In the genomic region with DNA sequence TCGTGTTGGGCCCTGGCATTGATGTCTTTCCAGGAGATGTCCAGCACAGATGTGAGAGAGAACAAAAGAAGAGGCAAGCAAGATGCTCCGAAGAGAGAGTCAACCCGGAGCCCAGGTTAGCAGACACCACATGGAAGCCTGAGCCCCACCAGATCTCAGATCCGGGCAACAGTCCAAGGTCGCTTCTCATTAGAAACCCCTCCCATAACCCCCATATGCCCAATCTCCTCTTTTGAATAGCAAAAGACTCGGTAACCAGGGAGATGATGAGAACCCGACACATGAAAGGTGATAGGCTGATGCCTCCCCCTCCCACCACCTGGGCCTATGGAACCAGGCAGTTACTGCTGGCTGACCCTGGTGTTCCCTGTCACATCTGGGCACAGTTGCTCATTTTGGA, we compare ENCODE assay signal across 25 mouse cellular contexts.
DNase-seq lines count a peak whose midpoint lies in the region; ATAC-seq and TF ChIP-seq lines count a peak whose summit lies in the region.
"Had no signal": no experiment of that assay in that cellular context is flagged by ENCODE, and none has a peak within 500 bp of the region (broad histone marks: within the 10 kb centered on the region; RNA-seq: fewer than 3 reads in every experiment).

No protein-coding gene starts in this region.

- H3K27me3 ChIP-seq in forebrain, embryonic 14.5 days (replicated peaks; ENCODE audit: control insufficient read depth, insufficient read depth, low read length) = no peaks in the 10 kb centered on the region
- no peaks in the 10 kb centered on the region for H3K27me3 ChIP-seq in forebrain, postnatal 0 days (ENCODE audit: insufficient read depth, low read length)
- no peaks in the 10 kb centered on the region for H3K27me3 ChIP-seq in midbrain, embryonic 14.5 days (ENCODE audit: control insufficient read depth, insufficient read depth, low read length)
- H3K27me3 ChIP-seq in midbrain, embryonic 10.5 days (ENCODE audit: low read depth, poor library complexity, severe bottlenecking) = no peaks in the 10 kb centered on the region
- H3K27me3 ChIP-seq: embryonic facial prominence, embryonic 13.5 days; hindbrain, embryonic 12.5 days; intestine, embryonic 15.5 days had no signal

- no peak overlapping the region for H3K27ac ChIP-seq in forebrain, embryonic 14.5 days (ENCODE audit: low read depth, low read length)
- H3K27ac ChIP-seq in forebrain, postnatal 0 days (ENCODE audit: low read depth, low read length) = no peak overlapping the region
- H3K27ac ChIP-seq in midbrain, embryonic 14.5 days (replicated peaks; ENCODE audit: low read depth, low read length) = no peak overlapping the region
- no peak overlapping the region for H3K27ac ChIP-seq in midbrain, embryonic 10.5 days (replicated peaks)
- H3K27ac ChIP-seq: embryonic facial prominence, embryonic 13.5 days; hindbrain, embryonic 12.5 days; intestine, embryonic 15.5 days; macrophage; midbrain, embryonic 12.5 days had no signal

- H3K9ac ChIP-seq in forebrain, embryonic 14.5 days (ENCODE audit: low read length) = no peak overlapping the region
- H3K9ac ChIP-seq in forebrain, postnatal 0 days = no peak overlapping the region
- H3K9ac ChIP-seq in midbrain, embryonic 14.5 days (replicated peaks; ENCODE audit: low read length) = no peak overlapping the region
- H3K9ac ChIP-seq: embryonic facial prominence, embryonic 13.5 days; hindbrain, embryonic 12.5 days; intestine, embryonic 15.5 days; midbrain, embryonic 12.5 days had no signal

- no peak for TF ChIP-seq CTCF in forebrain, postnatal 0 days (IDR thresholded peaks at IDR 0.05; ENCODE audit: low read depth)

- H3K36me3 ChIP-seq in forebrain, embryonic 14.5 days (ENCODE audit: control insufficient read depth, insufficient read depth, low read length) = no peaks in the 10 kb centered on the region
- H3K36me3 ChIP-seq in forebrain, postnatal 0 days (ENCODE audit: insufficient read depth) = no peaks in the 10 kb centered on the region
- H3K36me3 ChIP-seq in midbrain, embryonic 14.5 days (ENCODE audit: control insufficient read depth, insufficient read depth, low read length) = no peaks in the 10 kb centered on the region
- no peaks in the 10 kb centered on the region for H3K36me3 ChIP-seq in midbrain, embryonic 10.5 days
- H3K36me3 ChIP-seq: embryonic facial prominence, embryonic 13.5 days; hindbrain, embryonic 12.5 days; intestine, embryonic 15.5 days; midbrain, embryonic 12.5 days had no signal

- ATAC-seq in forebrain, embryonic 14.5 days = peak; percentile 28; the same call in 1 of the 2 replicates
- ATAC-seq in forebrain, postnatal 0 days = no peak
- ATAC-seq in midbrain, embryonic 14.5 days (ENCODE audit: low FRiP score, low TSS enrichment) = no peak
- ATAC-seq in megakaryocyte, adult 5-6 weeks (ENCODE audit: poor library complexity, severe bottlenecking) = no peak
- ATAC-seq: intestine, embryonic 15.5 days; lung, postnatal 0 days had no signal

- H3K4me1 ChIP-seq in forebrain, embryonic 14.5 days (ENCODE audit: control insufficient read depth, insufficient read depth, low read length) = peaks cover 16% of the 10 kb centered on the region
- no peaks in the 10 kb centered on the region for H3K4me1 ChIP-seq in forebrain, postnatal 0 days (ENCODE audit: insufficient read depth)
- peaks cover 14% of the 10 kb centered on the region for H3K4me1 ChIP-seq in midbrain, embryonic 14.5 days (ENCODE audit: control insufficient read depth, insufficient read depth, low read length)
- peaks cover 25% of the 10 kb centered on the region for H3K4me1 ChIP-seq in midbrain, embryonic 10.5 days
- H3K4me1 ChIP-seq: intestine, embryonic 15.5 days had no signal

- 34% methylated on average over 7 of the region's 7 CpGs for WGBS in forebrain, embryonic 14.5 days
- 23% methylated on average over 7 of the region's 7 CpGs for WGBS in forebrain, postnatal 0 days
- 52% methylated on average over 7 of the region's 7 CpGs for WGBS in midbrain, embryonic 14.5 days
- WGBS in midbrain, embryonic 10.5 days = 78% methylated on average over 7 of the region's 7 CpGs

- DNase-seq in forebrain, embryonic 14.5 days (ENCODE audit: low spot score) = peak; percentile 80
- no peak for DNase-seq in forebrain, postnatal 0 days
- DNase-seq in midbrain, embryonic 14.5 days = peak; percentile 56
- DNase-seq in midbrain, embryonic 10.5 days (ENCODE audit: low spot score) = no peak
- DNase-seq in ES-CJ7 (ENCODE audit: low read depth, low spot score) (peak; percentile 92), R1 (ENCODE audit: low read depth, low spot score) (peak; percentile 96)
- DNase-seq: adrenal gland, postnatal 36 days; B cell, adult 2 months; cerebellum, adult 11 months; gastrocnemius, postnatal 14 days; heart, adult 11 months; heart, postnatal 10 days; kidney, adult 8-10 months; kidney, postnatal 10 days; thymus, adult 18-20 months; thymus, postnatal 36 days had no signal

- H3K4me3 ChIP-seq in forebrain, embryonic 14.5 days (ENCODE audit: low read depth, low read length) = no peak overlapping the region
- no peak overlapping the region for H3K4me3 ChIP-seq in forebrain, postnatal 0 days (ENCODE audit: low read depth, low read length)
- no peak overlapping the region for H3K4me3 ChIP-seq in midbrain, embryonic 14.5 days (replicated peaks; ENCODE audit: low read depth, low read length)
- H3K4me3 ChIP-seq in midbrain, embryonic 10.5 days = no peak overlapping the region
- H3K4me3 ChIP-seq: embryonic facial prominence, embryonic 13.5 days; hindbrain, embryonic 12.5 days; intestine, embryonic 15.5 days; midbrain, embryonic 12.5 days; myocyte had no signal

- no peak overlapping the region for H3K4me2 ChIP-seq in forebrain, embryonic 14.5 days (ENCODE audit: low read length)
- no peak overlapping the region for H3K4me2 ChIP-seq in forebrain, postnatal 0 days (ENCODE audit: low read depth)
- no peak overlapping the region for H3K4me2 ChIP-seq in midbrain, embryonic 14.5 days (ENCODE audit: low read length)
- H3K4me2 ChIP-seq: embryonic facial prominence, embryonic 13.5 days; heart, embryonic 11.5 days; hindbrain, embryonic 12.5 days; intestine, embryonic 15.5 days; midbrain, embryonic 12.5 days had no signal

- H3K9me3 ChIP-seq in forebrain, embryonic 14.5 days (replicated peaks; ENCODE audit: control insufficient read depth, low read length) = no peaks in the 10 kb centered on the region
- H3K9me3 ChIP-seq in forebrain, postnatal 0 days (ENCODE audit: low read length) = no peaks in the 10 kb centered on the region
- H3K9me3 ChIP-seq in midbrain, embryonic 14.5 days (ENCODE audit: control insufficient read depth, low read length) = no peaks in the 10 kb centered on the region
- H3K9me3 ChIP-seq in midbrain, embryonic 10.5 days (replicated peaks) = no peaks in the 10 kb centered on the region
- H3K9me3 ChIP-seq: embryonic facial prominence, embryonic 13.5 days; hindbrain, embryonic 12.5 days; intestine, embryonic 15.5 days; midbrain, embryonic 12.5 days had no signal

Comparison
In these comparisons a context has a peak if more than half of its experiments do, and no peak if none do; other contexts are left out.
1. DNase-seq: peak in forebrain, embryonic 14.5 days (single experiment), midbrain, embryonic 14.5 days (single experiment), ES-CJ7 (single experiment) and R1 (single experiment); none in forebrain, postnatal 0 days (single experiment) and midbrain, embryonic 10.5 days (single experiment).